Mouse (Mus musculus) neutrophil, adult 5-6 weeks (primary cell): ENCODE measurements around the gene Ccm2l. TPM values are rescaled to one million over a fixed set of nuclear protein-coding genes. Genes with fewer than 3 reads are reported as not detected.

Experiments
- ATAC-seq: fragments of 151-379, 151-347 bp; 2 replicates; pipeline ENCODE4 v1.8.0; 2017; ENCODE audit warnings: mild to moderate bottlenecking, moderate TSS enrichment; ENCODE audit not compliant: insufficient number of reproducible peaks, poor library complexity, low FRiP score, severe bottlenecking; ENCODE audit errors: extremely low read depth
- total RNA-seq: library from RNA; stranded (forward); fragments of 200-1000 nt; gene quantifications from 2 replicates; pipeline ENCODE4 v1.2.3, GENCODE M21; 2017

Gene Ccm2l
- not detected in 2 replicates for total RNA-seq

DNA sequence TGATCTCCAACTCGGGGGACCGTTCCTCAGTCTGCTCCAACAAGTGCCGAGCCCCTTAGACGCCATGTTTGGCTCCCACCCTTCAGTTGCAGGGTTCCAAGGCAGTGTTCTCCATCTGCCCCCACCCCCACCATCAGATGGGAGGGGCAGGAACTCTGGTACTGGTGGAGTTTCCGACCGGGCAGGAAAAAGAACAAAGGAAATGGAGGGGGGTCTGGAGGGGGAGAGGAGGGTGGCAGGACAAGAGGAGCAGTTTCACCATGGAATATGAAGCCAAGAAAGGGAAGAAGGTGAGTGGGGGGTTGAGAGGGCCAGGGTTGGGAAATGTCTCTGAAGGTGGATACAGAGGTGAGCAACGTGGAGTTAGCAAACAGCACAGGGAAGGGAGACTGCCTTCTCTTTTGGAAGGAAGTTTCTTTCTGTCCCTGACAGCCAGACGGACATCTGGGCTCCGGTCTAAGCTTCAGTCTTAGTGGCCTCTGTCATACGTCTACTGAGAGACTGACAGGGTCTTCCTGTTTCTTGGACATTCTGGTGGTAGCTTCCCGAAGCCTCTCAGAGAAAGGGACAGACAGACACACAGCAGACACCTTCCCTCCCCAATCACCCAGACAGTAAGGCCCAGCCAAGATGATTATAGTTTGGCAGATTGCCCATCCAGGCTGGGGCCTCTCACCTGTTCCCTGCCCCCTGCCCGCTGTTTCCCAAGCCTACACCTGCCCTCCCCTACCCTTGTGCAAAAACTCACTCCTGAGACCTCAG lies at the start of gene Ccm2l:
Gene Ccm2l, plus strand, starts transcription at position 209 of the 762 bp plus-strand sequence.
- no peak for ATAC-seq

DNA sequence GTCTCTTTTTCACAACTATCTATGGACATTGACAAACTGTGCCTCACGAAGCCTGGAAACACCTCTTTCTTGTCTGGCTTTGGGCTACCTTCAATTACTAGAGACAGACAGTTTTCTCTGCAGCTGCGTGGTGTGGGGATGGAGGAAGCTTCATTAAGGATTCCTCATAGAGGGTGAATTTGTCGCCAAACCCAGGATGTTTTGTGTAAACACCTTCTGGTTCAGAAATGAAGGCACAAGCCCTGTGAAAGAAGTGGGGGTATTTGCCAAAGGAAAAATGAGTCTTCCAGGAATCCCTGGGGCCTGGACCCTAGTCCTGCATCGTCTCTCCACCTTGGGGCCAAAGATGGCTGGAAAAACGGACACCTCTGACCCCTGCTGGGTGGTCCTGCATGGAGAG lies 49.0 kb upstream of the Ccm2l start:
- no peak for ATAC-seq

GRCm38 (mm10) chr2:153019355-153019754 lies 46.4 kb upstream of the Ccm2l start:
- no peak for ATAC-seq

DNA sequence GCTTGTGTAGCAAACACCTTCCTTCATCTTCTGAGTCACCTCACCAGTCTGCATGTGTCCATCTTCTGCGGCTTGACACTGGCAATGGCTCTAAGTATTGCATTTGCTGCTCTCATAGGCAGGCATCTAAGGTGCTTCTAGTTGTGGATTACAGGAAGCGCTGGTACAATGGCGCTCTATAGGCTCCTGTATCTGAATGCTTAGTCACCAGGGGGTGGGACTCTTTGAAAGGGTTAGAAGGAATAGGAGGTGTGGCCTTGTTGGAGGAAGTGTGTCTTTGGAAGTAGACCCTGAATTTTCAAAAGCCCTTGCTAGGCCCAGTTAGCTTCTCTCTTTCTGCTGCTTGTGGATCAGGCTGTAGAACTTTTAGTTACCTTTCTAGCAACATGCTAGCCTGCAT lies 44.6 kb upstream of the Ccm2l start:
- ATAC-seq: no peak

- ATAC-seq: no peak
These were observed 42.9 kb upstream of the Ccm2l start for GRCm38 (mm10) chr2:153022855-153023254.

DNA sequence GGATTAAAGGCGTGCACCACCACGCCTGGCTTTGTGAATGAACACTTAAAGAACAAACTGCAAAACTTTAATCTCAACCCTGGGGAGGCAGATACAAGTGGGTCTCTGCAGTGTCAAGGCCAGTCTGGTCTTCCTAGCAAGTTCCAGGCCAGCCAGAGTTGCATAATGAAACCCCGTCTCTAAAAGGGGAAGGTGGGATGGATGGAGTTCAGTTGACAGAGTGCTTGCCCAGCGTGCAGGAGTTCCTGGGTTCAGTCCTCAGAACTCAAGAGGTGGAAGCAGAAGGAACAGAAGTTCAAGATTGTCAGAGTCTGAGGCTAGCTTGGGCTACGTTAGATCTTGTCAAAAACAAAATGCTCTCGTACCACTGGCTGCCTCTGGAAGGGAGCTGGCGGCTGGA lies 39.7 kb upstream of the Ccm2l start:
- no peak for ATAC-seq

- ATAC-seq: no peak
These were observed 38.3 kb upstream of the Ccm2l start for GRCm38 (mm10) chr2:153027501-153027900.

DNA sequence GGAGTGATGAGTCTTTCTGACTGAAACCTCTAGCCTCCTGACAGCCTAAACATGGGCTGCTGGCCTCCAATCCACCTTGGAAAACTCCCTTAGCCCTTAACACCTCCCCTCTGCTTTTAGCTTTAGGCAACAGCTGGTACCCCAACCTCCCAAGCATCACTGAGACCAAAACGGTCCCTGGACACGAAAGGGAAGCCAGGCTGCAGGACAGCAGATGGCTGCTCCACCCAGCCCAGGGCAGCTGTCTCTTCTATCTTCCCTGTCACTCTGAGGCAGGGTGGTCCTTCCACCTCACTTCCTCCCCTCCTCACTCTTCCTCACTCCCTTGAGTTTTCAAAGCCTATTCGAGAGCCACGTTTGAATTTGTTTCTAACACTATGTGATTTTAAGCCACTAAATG lies 35.3 kb upstream of the Ccm2l start:
- no peak for ATAC-seq

- ATAC-seq: no peak
These were observed 34.4 kb upstream of the Ccm2l start, which contains the start of gene Xkr7 for GRCm38 (mm10) chr2:153031126-153032082. Gene Xkr7, plus strand, starts transcription at chr2:153031852.

- peak; percentile 52; the same call in 1 of the 2 replicates for ATAC-seq
These were observed 33.5 kb upstream of the Ccm2l start for GRCm38 (mm10) chr2:153032083-153032842.

GRCm38 (mm10) chr2:153032973-153033372 lies 32.8 kb upstream of the Ccm2l start:
- ATAC-seq: no peak

DNA sequence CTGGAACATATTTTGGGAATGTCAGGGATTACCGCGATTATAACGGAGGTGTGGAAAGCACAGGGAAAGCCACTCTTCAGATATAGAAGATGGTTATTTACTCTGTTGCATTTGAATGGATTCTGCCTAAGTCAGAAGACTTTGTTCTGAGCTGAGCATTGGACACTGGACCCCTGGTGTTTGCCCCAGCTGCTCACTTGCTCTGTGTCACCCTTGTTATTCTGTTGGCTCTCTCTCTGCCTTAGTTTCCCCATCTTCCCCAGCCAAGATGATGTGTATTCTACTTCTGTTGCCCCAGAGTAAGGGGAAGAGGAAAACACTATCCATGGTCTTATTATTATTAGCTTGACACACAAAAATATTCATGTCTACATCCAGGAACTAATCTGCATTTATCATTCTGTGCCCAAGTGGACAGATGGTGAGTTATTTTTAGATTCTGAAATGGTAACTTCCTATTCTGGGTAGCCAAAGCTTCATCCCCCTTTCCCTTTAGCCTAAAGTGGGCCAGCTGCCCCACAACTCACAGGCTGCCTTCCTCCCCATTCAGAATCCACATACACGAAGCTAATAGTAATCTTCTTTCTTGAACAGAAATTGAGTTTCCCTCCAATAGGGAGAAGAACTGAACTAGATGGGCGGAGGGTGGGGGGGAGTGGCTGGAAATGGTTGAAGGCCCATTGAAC lies 32.1 kb upstream of the Ccm2l start:
- no peak for ATAC-seq

GRCm38 (mm10) chr2:153036690-153037089 lies 29.1 kb upstream of the Ccm2l start:
- ATAC-seq: no peak

DNA sequence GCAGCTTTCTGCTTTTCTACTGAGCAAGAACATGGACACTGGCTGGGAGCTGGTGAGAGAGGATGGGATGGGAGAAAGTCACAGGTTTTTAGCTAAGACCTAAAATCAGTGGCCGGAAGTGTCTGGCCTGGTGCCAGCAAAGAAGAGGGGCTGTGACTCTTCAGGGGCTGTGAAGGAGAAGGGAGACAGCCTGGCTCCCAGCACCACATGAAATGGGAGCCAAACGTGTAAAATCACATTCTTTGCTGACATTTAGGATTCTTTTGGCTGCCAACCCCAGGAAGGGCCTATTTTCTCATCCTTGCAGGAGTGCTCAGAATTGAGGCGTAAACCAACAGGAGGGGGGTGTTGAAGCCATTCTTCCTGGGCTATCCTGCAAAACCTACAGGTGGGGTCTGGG lies 21.9 kb upstream of the Ccm2l start:
- ATAC-seq: no peak

DNA sequence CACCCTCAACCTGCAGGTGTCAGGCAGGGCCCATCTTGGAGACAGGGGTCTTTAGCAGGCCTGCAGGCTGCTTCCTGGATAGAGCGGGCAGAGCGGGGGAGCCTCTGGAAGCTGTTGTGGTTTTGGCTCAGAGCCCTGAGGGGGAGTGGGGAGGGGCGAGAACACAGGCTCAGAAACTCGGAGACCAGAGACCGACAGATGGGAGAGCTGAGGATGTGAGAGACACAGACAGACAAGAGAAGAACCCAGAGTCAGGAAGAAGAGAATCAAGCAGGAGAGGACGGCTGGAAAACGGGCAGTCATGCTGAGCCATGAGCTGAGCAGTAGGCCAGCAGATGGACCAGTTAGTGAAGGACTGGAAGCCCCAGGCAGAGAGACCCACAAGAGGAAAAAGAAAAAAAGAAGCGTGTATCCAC lies 19.9 kb upstream of the Ccm2l start:
- ATAC-seq: no peak

DNA sequence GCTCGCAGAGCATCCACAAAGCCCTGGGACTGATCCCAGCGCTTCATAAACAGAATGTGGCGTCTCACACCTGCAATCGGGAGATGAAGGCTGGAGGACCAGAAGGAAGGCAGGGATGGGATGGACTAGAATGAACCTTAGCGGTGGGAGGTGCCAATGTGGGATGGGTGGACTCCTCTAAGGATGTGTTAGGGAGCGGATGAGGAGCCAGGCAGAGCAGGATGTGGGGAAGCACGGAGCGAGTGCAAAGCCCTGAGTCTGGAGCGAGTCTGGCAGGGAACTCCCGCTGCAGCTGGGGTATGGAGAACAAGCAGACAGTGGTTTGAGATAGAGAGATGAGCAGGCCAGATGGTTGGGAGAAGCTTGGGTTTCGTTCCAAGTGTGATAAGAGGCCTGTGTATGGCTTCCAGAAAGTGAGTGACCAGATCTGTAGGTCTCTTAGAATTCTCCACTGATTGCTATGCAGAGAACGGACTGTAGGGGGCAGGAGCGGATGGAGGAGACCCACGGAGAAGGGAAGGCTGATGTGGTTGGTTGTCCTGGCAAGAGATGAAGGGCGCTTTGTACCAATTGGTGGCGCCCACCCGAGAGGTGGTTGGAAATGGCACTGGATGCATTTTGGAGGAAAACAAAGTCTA lies 17.8 kb upstream of the Ccm2l start:
- 0 out of 2 replicates have a peak, but pooled peaks have one; percentile 40 for ATAC-seq

GRCm38 (mm10) chr2:153049288-153049996 lies 16.3 kb upstream of the Ccm2l start:
- ATAC-seq: no peak

GRCm38 (mm10) chr2:153049997-153050358 lies 15.8 kb upstream of the Ccm2l start:
- ATAC-seq: no peak
